In the genomic region with DNA sequence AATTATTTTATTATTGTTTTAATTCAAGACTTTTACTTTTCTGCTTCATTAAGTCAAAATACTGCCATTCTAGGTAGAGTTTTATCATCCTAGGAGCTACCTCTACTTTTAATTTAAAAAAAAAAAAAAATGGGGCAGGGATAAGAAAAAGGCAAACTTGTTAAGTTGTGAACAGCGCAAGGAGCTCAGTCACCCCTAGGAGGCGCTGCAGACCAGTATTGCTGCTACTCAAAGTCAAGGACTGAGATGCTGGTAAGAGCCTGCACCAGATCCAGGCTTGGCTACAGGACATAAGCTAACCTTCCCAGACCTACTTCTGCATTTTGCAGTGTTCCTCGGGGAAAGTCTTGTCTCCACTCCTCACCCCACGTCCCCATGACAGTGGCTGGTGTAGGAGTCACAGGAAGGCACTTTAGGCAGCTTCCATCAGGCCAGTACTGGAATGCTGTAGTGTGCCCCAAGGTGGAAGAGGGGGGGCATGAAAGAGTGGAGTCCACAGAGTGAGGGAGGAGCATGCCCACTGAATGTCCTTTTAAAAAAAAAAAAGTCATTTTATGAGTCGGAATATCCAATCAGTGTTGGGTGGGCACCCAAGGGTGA, we compare ENCODE assay signal across 8 mouse cellular contexts. TPM values are rescaled to one million over a fixed set of nuclear protein-coding genes. Genes with fewer than 3 reads are reported as not detected.
DNase-seq lines count a peak whose midpoint lies in the region; ATAC-seq lines count a peak whose summit lies in the region.

No protein-coding gene starts in this region.

- no peak overlapping the region for H3K9ac ChIP-seq in hindbrain, embryonic 11.5 days (ENCODE audit: low read depth, low read length)
- no peak overlapping the region for H3K9ac ChIP-seq in hindbrain, embryonic 13.5 days

- no peaks in the 10 kb centered on the region for H3K27me3 ChIP-seq in hindbrain, embryonic 11.5 days (ENCODE audit: control insufficient read depth, insufficient read depth, low read length)
- no peaks in the 10 kb centered on the region for H3K27me3 ChIP-seq in hindbrain, embryonic 13.5 days

- H3K4me3 ChIP-seq in hindbrain, embryonic 11.5 days (ENCODE audit: low read depth, low read length): no peak overlapping the region
- no peak overlapping the region for H3K4me3 ChIP-seq in hindbrain, embryonic 13.5 days

- 75% methylated on average over 5 of the region's 5 CpGs for WGBS in hindbrain, embryonic 11.5 days
- 72% methylated on average over 5 of the region's 5 CpGs for WGBS in hindbrain, embryonic 13.5 days

- H3K9me3 ChIP-seq in hindbrain, embryonic 11.5 days (ENCODE audit: control insufficient read depth, low read length): no peaks in the 10 kb centered on the region
- H3K9me3 ChIP-seq in hindbrain, embryonic 13.5 days: no peaks in the 10 kb centered on the region

- 0 out of 2 replicates have a peak, but pooled peaks have one; percentile 34 for ATAC-seq in hindbrain, embryonic 11.5 days (ENCODE audit: low FRiP score)
- no peak for ATAC-seq in hindbrain, embryonic 13.5 days (ENCODE audit: low FRiP score)

- H3K27ac ChIP-seq in hindbrain, embryonic 11.5 days (ENCODE audit: low read depth, low read length): no peak overlapping the region
- H3K27ac ChIP-seq in hindbrain, embryonic 13.5 days: no peak overlapping the region

- 0 out of 2 replicates have a peak, but pooled peaks cover 7% of the 10 kb centered on the region for H3K36me3 ChIP-seq in hindbrain, embryonic 11.5 days (ENCODE audit: control insufficient read depth, insufficient read depth, low read length)
- H3K36me3 ChIP-seq in hindbrain, embryonic 13.5 days: peaks cover 60% of the 10 kb centered on the region

- no peaks in the 10 kb centered on the region; the same call in 1 of the 2 replicates for H3K4me1 ChIP-seq in hindbrain, embryonic 11.5 days (replicated peaks; ENCODE audit: control insufficient read depth, insufficient read depth, low read length)
- H3K4me1 ChIP-seq in hindbrain, embryonic 13.5 days (replicated peaks): peaks cover 5% of the 10 kb centered on the region

- H3K4me2 ChIP-seq in hindbrain, embryonic 11.5 days (replicated peaks; ENCODE audit: low read depth, low read length): no peak overlapping the region
- no peak overlapping the region for H3K4me2 ChIP-seq in hindbrain, embryonic 13.5 days

- DNase-seq in hindbrain, embryonic 11.5 days (ENCODE audit: low spot score): peak; percentile 86
- peak; percentile 83 to 87 for DNase-seq in adrenal gland, postnatal 36 days
- peak; percentile 72 for DNase-seq in embryo, embryonic 9.5 days (ENCODE audit: extremely low spot score)
- peak; percentile 82 for DNase-seq in heart, adult 8-10 months (ENCODE audit: low spot score)
- DNase-seq in layer of hippocampus, adult 9-11 months: peak; percentile 55
- DNase-seq in lung, postnatal 4 days: peak; percentile 73 to 84
- peak; percentile 50 for DNase-seq in spleen, adult 12 weeks (ENCODE audit: low spot score)

RNA-seq across cellular contexts. Expression of a gene that starts 17.4 kb away (rescaled TPM):
- 24.6 and 33.5 TPM in 2 replicates for polyA plus RNA-seq in hindbrain, embryonic 11.5 days (2014; fragmentation: Nextera tagmentation; extraction: Ambion mirVana)
- 18.0 and 18.5 TPM in 2 replicates for polyA plus RNA-seq in hindbrain, embryonic 13.5 days (2015; fragmentation: Nextera tagmentation; extraction: Ambion mirVana)
- 10 to 100 TPM; 10.1 to 17.6 TPM for total RNA-seq in adrenal gland, postnatal 36 days (2021)
- total RNA-seq in heart, adult 8-10 months (2022): 1 to 10 TPM; 4.8 to 5.6 (median 5.2) TPM

RNA-seq across cellular contexts. Expression of a gene that starts 38.5 kb away (rescaled TPM):
- polyA plus RNA-seq in hindbrain, embryonic 11.5 days (2014; fragmentation: Nextera tagmentation; extraction: Ambion mirVana): 78.9 and 98.7 TPM in 2 replicates
- polyA plus RNA-seq in hindbrain, embryonic 13.5 days (2015; fragmentation: Nextera tagmentation; extraction: Ambion mirVana): 156 and 166 TPM in 2 replicates
- 10 to 100 TPM; 75.6 to 96.8 TPM for total RNA-seq in adrenal gland, postnatal 36 days (2021)
- 100 to 1,000 TPM; 319 to 422 (median 395) TPM for total RNA-seq in heart, adult 8-10 months (2022)

RNA-seq across cellular contexts. Expression of a gene that starts 43.3 kb away (rescaled TPM):
- polyA plus RNA-seq in hindbrain, embryonic 11.5 days (2014; fragmentation: Nextera tagmentation; extraction: Ambion mirVana): 0.28 and 0.31 TPM in 2 replicates
- 0.84 and 1.3 TPM in 2 replicates for polyA plus RNA-seq in hindbrain, embryonic 13.5 days (2015; fragmentation: Nextera tagmentation; extraction: Ambion mirVana)
- total RNA-seq in adrenal gland, postnatal 36 days (2021): under 1 TPM in 1 of 2 experiments, not detected in 1; 0.56 TPM
- total RNA-seq in heart, adult 8-10 months (2022): under 1 TPM in 1 of 4 experiments, not detected in 3; 0.49 TPM
